Mouse (Mus musculus) right cerebral cortex, postnatal 10 days (tissue): Measurements from ENCODE around the gene Ninj2.

Experiments
- DNase-seq, 2 experiments: peaks; one replicate each; pipeline ENCODE4 v3.0.0; 2021; ENCODE audit warnings: low spot score in 2 of 2

Gene Ninj2

GRCm38 (mm10) chr6:120134748-120135147 lies 41.6 kb downstream of the Ninj2 start:
- no peak for DNase-seq

- DNase-seq, result no peak
Measured at GRCm38 (mm10) chr6:120145439-120145838, 52.3 kb downstream of the Ninj2 start.

GRCm38 (mm10) chr6:120146676-120147075 lies 53.5 kb downstream of the Ninj2 start:
- DNase-seq, result no peak

- no peak for DNase-seq
Measured at GRCm38 (mm10) chr6:120147411-120147810, 54.3 kb downstream of the Ninj2 start.

- no peak for DNase-seq
Measured at GRCm38 (mm10) chr6:120148716-120149392, 55.7 kb downstream of the Ninj2 start.

GRCm38 (mm10) chr6:120149458-120150120 lies 56.4 kb downstream of the Ninj2 start:
- no peak for DNase-seq

- DNase-seq, result no peak
Measured at GRCm38 (mm10) chr6:120150206-120150605, 57.1 kb downstream of the Ninj2 start.

- no peak for DNase-seq
Measured at GRCm38 (mm10) chr6:120151616-120152053, 58.5 kb downstream of the Ninj2 start.

GRCm38 (mm10) chr6:120152739-120153696 lies 59.9 kb downstream of the Ninj2 start:
- no peak for DNase-seq

GRCm38 (mm10) chr6:120154526-120155309 lies 61.6 kb downstream of the Ninj2 start:
- DNase-seq, result peak; percentile 50 to 55

- DNase-seq, result no peak
Measured at GRCm38 (mm10) chr6:120155510-120155909, 62.4 kb downstream of the Ninj2 start.

GRCm38 (mm10) chr6:120157479-120157878 lies 64.3 kb downstream of the Ninj2 start:
- DNase-seq, result peak in 1 of 2 experiments; percentile 37

GRCm38 (mm10) chr6:120159133-120159901 lies 66.2 kb downstream of the Ninj2 start:
- peak; percentile 81 to 82 for DNase-seq

GRCm38 (mm10) chr6:120162928-120163327 lies 69.8 kb downstream of the Ninj2 start:
- no peak for DNase-seq

GRCm38 (mm10) chr6:120164765-120165164 lies 71.6 kb downstream of the Ninj2 start:
- no peak for DNase-seq

GRCm38 (mm10) chr6:120167574-120167973 lies 74.4 kb downstream of the Ninj2 start:
- DNase-seq, result no peak

GRCm38 (mm10) chr6:120172294-120173017 lies 79.3 kb downstream of the Ninj2 start:
- DNase-seq, result no peak

- DNase-seq, result no peak
Measured at GRCm38 (mm10) chr6:120174028-120174601, 81.0 kb downstream of the Ninj2 start.

- DNase-seq, result no peak
Measured at GRCm38 (mm10) chr6:120174602-120175115, 81.5 kb downstream of the Ninj2 start.
